Mouse (Mus musculus) layer of hippocampus, adult 2 months (tissue): ENCODE measurements at regions not wholly inside any gene's neighbourhood (a gene's known extent, or its start where the extent isn't known, plus 50 kb on each side); places are given as distances from the start of the nearest gene placed in this dataset.

ENCODE experiments used
- DNase-seq, 2 experiments: peaks; one replicate each; pipeline ENCODE4 v3.0.0; 2022; ENCODE audit warnings: low spot score in 2 of 2
- H3K27ac ChIP-seq: fragments of 200-600 bp; 2 replicates; pipeline ENCODE4 v1.8.1; 2022
- H3K4me3 ChIP-seq: fragments of 200-600 bp; 2 replicates; pipeline ENCODE4 v1.8.1; 2022; ENCODE audit warnings: mild to moderate bottlenecking
- CTCF ChIP-seq: fragments of 200-600 bp; conservative IDR thresholded peaks from 2 replicates; pipeline ENCODE4 v1.8.1; 2022; ENCODE audit warnings: antibody characterized with exemption, mild to moderate bottlenecking, moderate library complexity

GRCm38 (mm10) chr1:169872865-169873264 is 55.6 kb upstream of the Ccdc190 start:
- no peak for TF ChIP-seq CTCF
- no peak overlapping the region for H3K4me3 ChIP-seq
- H3K27ac ChIP-seq: no peak overlapping the region
- DNase-seq: no peak

DNA sequence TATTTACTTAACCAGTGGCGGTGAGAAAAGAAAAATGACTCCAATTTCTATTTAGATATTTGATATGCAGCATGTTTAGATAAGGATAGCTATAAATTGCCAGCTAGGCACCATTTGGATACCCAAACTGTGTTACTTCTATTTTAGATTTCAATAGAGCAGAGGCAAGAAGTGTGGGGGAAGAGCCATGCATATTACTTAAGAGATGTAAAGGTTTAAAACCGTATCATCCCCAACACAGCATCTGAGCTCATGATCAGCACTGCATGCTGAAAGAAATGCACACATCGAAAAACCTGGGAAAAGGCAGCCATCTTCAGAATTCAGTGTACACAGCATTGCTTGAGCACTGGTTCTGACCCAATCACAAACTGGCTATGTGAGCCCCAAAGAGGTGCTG is 59.8 kb upstream of the Ccdc190 start:
- DNase-seq: no peak
- H3K4me3 ChIP-seq: no peak overlapping the region
- H3K27ac ChIP-seq: no peak overlapping the region
- TF ChIP-seq CTCF: no peak

DNA sequence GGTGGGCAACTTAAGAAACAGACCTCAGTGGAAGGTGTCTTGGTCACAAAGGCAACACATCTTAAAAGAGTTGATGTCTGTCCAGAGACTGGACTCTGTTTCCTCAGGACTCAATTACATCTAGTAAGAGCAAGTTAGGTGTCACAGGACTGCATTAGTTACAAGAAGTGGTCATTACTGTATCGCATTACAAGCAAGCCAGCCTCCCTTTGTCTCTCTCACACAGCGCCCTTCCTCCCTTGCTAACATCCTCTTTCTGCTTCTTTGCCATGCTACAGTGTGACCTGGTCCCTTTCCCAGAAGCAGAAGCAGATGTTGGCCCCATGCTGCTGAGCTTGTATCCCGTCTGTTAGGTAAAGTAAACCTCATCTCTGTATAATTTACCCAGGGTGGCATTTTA is 61.0 kb upstream of the Ccdc190 start:
- no peak overlapping the region for H3K4me3 ChIP-seq
- TF ChIP-seq CTCF: no peak
- H3K27ac ChIP-seq: no peak overlapping the region

GRCm38 (mm10) chr1:169866840-169867239 is 61.6 kb upstream of the Ccdc190 start:
- Histone ChIP-seq H3K27ac (no peak overlapping the region), H3K4me3 (no peak overlapping the region)
- DNase-seq: no peak
- no peak for TF ChIP-seq CTCF

More for the DNA sequence above, 61.0 kb upstream of the Ccdc190 start:
- DNase-seq: no peak

DNA sequence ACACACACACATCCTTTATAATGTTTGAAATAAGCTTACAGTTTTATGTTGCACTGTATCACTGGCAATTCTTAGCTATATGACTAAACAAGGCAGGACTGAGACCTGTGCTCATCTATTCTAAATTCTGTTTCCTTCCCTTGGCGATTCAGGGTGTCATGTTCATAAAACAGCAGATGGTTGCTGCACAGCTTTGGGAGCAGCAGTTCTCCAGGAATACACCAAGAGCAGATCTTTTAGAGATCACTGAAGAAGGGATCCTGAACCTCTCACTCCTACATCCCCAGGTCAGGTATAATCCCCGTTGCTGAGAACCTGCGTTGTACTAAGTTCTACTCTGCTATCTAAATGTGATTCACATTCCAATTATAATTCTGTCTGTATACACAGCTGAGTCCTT is 69.4 kb upstream of the Ccdc190 start:
- peak overlapping the region; percentile 7; the same call in 1 of the 2 replicates for H3K27ac ChIP-seq
- no peak overlapping the region for H3K4me3 ChIP-seq
- TF ChIP-seq CTCF: no peak
- no peak for DNase-seq

DNA sequence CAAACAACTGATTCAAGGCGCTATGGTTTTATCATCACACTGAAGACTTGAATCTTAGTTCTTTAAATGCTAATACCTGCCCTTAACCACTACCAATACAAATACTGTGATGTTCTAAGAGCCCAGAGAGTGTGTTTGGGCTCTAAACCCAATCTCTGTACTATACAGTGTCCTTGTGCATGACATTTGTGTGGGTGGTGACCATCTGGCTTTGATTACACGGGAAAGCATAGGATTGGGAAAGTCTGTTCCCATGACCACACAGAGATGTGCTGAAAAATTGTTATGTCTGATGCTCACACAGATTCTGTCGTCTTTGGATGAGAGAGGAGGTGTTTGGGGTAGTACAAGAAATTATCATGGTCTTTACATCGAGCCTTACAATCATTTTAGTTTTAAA is 76.8 kb upstream of the Ccdc190 start:
- no peak for TF ChIP-seq CTCF
- peak; percentile 23 to 30 for DNase-seq
- Histone ChIP-seq H3K27ac (peak overlapping the region; percentile 62), H3K4me3 (no peak overlapping the region)

DNA sequence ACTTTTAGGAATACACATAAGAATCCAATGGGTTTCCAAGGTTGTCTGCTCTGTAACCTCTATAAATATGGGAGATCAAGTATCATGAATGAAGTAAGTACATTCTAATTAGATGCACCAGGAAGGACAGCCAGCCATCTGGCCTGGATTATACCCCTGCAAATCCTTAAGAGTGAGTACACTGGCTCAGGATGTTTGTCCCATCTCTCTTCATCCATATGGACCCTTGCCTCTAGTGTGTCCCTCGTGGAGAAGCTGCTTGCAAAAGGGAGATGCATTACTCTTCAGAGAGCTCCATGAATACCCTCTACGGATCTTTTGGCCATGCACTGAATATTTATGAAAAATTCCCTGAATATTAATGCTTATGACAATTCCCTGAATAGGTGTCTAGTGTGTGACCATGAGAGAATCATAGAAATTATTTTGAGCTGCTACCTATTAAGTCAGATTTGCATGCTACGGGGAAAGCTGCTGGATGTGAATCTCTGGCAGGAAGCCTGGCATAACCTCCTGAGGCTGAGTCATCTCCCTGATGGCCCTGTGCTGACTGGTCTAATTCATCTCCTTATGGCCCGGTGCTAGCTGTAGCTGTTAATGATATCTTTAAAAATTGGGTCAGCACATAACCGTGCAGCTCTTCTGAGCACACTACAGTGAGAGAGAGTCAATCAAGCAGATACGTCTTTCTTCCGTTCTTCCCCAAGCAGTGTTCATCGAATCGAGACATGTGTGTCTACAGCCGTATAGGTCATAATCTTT is 80.0 kb upstream of the Ccdc190 start:
- Histone ChIP-seq H3K4me3 (no peak overlapping the region), H3K27ac (no peak overlapping the region)
- TF ChIP-seq CTCF: no peak
- no peak for DNase-seq

GRCm38 (mm10) chr1:169842490-169842889 is 86.0 kb upstream of the Ccdc190 start:
- H3K27ac ChIP-seq: no peak overlapping the region
- DNase-seq: no peak

DNA sequence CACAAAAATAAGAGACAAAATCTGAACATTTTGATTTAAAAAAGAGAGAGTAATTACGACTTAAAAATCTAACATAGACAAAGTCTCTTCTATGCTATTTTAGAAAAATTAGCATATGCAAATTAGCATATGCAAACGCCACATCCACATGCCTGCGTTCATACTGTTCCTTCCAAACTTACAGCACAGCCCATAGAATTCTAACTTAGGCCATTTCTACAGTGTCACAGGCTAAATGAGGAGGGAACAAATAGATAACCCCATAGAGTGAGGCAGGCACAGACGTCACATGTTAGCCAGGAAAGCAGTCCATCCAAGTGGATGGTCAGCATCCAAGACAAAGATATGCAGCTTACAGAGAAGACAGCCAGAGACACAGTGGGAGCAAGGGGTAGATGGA is 87.5 kb upstream of the Ccdc190 start:
- H3K27ac ChIP-seq: peak overlapping the region; percentile 39; the same call in 1 of the 2 replicates
- DNase-seq: no peak
- H3K4me3 ChIP-seq: no peak overlapping the region
- TF ChIP-seq CTCF: no peak

More at GRCm38 (mm10) chr1:169842490-169842889, 86.0 kb upstream of the Ccdc190 start:
- no peak for TF ChIP-seq CTCF
- no peak overlapping the region for H3K4me3 ChIP-seq

DNA sequence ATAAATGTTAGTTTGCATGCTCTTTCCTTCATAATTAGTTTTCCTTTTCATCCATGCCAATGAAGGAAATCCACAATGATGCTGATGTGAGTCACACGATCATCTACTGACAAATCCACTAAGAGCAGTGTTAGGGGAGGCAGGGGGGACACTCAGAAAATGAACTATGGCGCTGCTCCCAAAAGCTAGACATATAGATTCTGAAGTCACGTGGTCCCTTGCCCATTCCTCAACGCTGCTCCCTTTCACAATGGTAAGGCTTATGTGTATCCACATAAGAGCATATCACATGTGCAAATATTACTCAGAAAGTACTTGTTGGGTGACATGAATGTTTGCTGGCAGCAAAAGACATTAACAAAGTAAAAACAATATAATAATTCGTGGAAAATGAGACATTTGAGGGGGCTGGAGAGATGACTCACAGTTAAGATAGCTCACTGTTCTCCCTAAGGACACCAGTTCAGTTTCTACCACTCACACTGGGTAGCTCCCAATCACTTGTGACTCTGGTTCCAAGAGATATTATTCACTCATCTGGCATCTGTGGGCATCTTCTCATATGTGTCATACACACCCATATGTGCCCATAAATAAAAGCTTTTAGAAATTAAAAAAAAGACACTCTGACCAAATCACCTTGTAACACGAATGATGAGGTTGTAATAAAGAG is 88.3 kb upstream of the Ccdc190 start:
- DNase-seq: no peak
- H3K4me3 ChIP-seq: no peak overlapping the region

DNA sequence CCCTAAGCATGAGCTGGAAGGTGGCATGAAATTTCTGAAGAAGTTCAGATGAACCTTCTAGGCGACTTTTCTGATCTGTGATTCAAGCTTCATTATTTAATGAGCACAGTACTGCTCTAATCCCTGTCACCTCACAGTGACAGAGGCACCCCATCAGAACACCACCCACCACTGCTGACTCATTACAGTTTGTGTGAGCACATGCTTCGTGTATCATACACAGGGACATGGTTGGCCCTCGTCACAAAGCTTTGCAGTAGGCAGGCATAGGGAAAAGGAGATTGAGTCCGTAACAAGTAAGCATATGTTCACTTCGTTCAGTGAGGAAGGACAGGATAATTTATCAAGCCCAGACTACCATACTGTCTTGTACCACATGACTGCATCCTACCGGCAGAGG is 85.9 kb upstream of the Rgs4 start:
- Histone ChIP-seq H3K4me3 (no peak overlapping the region), H3K27ac (no peak overlapping the region)
- TF ChIP-seq CTCF: no peak
- DNase-seq: peak; percentile 23 to 24

More for the DNA sequence above, 88.3 kb upstream of the Ccdc190 start:
- H3K27ac ChIP-seq: no peak overlapping the region
- TF ChIP-seq CTCF: no peak

GRCm38 (mm10) chr1:169831326-169832066 is 84.1 kb upstream of the Rgs4 start:
- no peak for DNase-seq
- no peak for TF ChIP-seq CTCF
- Histone ChIP-seq H3K4me3 (no peak overlapping the region), H3K27ac (no peak overlapping the region; the same call in 1 of the 2 replicates)

GRCm38 (mm10) chr1:169830596-169830995 is 83.2 kb upstream of the Rgs4 start:
- H3K27ac ChIP-seq: no peak overlapping the region
- no peak for DNase-seq

More at GRCm38 (mm10) chr1:169830596-169830995, 83.2 kb upstream of the Rgs4 start:
- no peak overlapping the region for H3K4me3 ChIP-seq
- no peak for TF ChIP-seq CTCF
